Mouse (Mus musculus) right cerebral cortex, postnatal 14 days (tissue): Measurements from ENCODE around the gene Dap.

Source experiments
- DNase-seq: peaks from one replicate; pipeline ENCODE4 v3.0.0; 2022

The Dap gene

GRCm38 (mm10) chr15:31224135-31224761 lies at the start of gene Dap:
Gene Dap (plus strand): TSS chr15:31224314.
- DNase-seq = peak; percentile 98

GRCm38 (mm10) chr15:31176566-31176965 lies 47.5 kb upstream of the Dap start:
- no peak for DNase-seq

- no peak for DNase-seq
Measured at GRCm38 (mm10) chr15:31184651-31185443, 39.3 kb upstream of the Dap start.

- no peak for DNase-seq
Measured at GRCm38 (mm10) chr15:31185506-31185905, 38.6 kb upstream of the Dap start.

- DNase-seq = no peak
Measured at GRCm38 (mm10) chr15:31186371-31186901, 37.7 kb upstream of the Dap start.

- DNase-seq = no peak
Measured at GRCm38 (mm10) chr15:31192563-31192962, 31.6 kb upstream of the Dap start.

- DNase-seq = no peak
Measured at GRCm38 (mm10) chr15:31195776-31196175, 28.3 kb upstream of the Dap start.

- no peak for DNase-seq
Measured at GRCm38 (mm10) chr15:31207346-31208093, 16.6 kb upstream of the Dap start.

- DNase-seq = no peak
Measured at GRCm38 (mm10) chr15:31211910-31212309, 12.2 kb upstream of the Dap start.

GRCm38 (mm10) chr15:31213619-31214270 lies 10.4 kb upstream of the Dap start:
- DNase-seq = no peak

- DNase-seq = no peak
Measured at GRCm38 (mm10) chr15:31222216-31222615, 1.9 kb upstream of the Dap start.

GRCm38 (mm10) chr15:31223596-31224134 lies 449 bp upstream of the Dap start:
- DNase-seq = no peak

GRCm38 (mm10) chr15:31224806-31225642 lies 910 bp downstream of the Dap start:
- no peak for DNase-seq

GRCm38 (mm10) chr15:31225643-31226325 lies 1.7 kb downstream of the Dap start:
- DNase-seq = no peak

GRCm38 (mm10) chr15:31226464-31226863 lies 2.4 kb downstream of the Dap start:
- DNase-seq = no peak

GRCm38 (mm10) chr15:31227793-31228192 lies 3.7 kb downstream of the Dap start:
- DNase-seq = no peak

GRCm38 (mm10) chr15:31233006-31233405 lies 8.9 kb downstream of the Dap start:
- DNase-seq = no peak

GRCm38 (mm10) chr15:31235794-31236548 lies 11.9 kb downstream of the Dap start:
- DNase-seq = no peak

- DNase-seq = no peak
Measured at GRCm38 (mm10) chr15:31236549-31236907, 12.4 kb downstream of the Dap start.

GRCm38 (mm10) chr15:31237368-31237767 lies 13.3 kb downstream of the Dap start:
- no peak for DNase-seq
